Mouse (Mus musculus): ENCODE measurements around the gene Slc6a8.

Slc6a8 gene

DNA sequence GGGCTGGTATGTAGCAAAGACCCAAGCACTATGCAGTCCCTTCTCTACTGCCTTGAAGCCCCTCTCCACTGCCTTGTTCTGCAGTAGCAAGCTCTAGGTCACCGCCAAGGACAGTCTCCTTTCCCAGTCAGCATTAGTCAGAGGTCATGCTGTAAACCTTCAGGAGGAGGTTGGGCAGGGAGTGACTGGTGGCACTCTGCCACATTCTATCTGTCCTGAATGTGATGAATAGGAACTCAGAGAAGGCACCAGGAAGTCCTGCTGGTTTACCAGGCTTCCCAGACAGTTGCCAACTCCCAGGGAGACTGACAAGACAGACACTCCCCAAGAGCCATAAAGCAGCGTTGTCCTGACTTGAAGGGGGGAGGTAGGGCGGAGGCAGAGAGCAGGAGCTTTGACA lies 12.7 kb downstream of the Slc6a8 start:
- DNase-seq, result no peak

DNA sequence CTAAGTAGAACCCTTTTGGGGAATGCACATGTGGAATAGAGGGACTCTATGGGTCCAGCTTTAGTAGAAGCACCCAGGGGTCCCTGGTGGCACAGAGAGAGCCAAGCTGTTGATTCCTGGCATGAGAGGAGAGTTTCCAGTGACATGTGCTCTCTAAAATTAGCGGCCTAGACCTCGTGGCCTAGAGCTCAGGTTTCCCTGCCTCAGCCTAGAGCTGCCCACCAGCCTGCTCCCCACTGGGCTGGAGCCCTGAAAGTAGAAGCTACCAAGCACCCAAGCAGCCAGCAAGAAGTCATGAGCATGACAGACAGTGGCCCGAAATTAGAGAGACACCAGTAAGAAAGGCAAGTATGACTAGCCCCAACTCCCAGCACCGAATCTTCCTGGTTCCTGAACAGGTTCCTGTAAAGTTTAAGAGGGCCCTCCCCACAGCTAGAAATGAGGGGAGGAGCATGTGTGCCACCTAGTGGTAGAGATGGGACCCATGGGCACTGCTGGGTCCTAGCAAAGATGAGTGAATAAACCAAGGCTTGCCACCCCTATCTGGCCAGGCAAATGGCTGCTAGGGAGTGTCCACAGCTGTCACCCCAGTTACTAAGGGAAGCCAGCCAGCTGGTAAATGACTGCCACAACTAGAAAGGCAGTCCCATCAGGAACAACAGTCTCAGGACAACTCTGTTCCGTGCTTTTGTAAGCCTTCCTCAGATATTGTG lies 18.1 kb downstream of the Slc6a8 start:
- peak; percentile 65 for DNase-seq

DNA sequence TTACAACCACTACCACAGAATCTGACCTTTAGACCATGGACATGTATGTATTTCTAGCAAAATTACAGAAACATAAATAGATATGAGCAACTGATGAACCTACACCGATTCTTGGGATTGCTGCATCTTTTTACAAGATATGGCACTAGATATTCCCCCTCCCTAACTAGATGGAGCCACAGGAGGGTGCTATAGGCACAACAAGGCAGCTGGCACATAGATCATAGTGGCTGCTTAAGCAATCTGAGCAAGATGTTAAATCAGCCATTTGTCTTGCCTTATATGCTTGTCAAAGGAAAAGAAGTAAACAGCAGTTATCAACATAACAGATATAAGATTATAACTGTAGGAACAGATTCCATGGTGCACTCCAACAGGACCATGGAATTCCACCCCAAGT lies 27.5 kb downstream of the Slc6a8 start:
- DNase-seq, result no peak

DNA sequence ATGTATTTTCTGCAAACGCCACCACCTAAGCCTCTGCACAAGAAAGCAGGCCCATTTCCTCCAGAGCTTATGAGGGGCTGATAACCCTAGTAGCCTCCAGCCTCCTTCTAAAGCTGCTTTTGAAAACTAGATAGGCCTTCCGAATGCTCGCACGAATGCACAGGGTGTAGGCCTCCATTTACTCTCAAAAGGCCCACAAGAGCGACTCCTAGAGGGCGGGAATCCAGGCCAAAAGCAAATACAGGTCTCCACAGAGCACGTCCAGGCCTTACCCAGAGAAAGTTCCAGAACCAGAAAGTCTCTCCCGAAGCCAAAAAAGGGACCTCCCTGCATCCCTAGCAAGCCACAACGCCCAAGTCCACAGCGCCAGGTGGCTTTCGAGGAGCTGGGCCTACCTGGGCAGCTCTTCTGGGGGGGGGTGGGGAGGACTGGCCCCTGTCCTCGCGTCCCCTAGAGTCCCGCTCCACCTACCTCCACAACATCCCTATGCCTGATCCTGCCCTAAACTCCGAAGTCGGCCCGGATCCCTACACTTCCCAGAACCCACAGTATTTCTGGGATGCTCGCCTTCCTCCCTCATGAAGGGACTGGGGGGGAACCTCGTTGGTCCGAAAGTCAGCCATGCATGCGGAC lies 42.6 kb downstream of the Slc6a8 start:
- DNase-seq, result peak; percentile 54 to 68

DNA sequence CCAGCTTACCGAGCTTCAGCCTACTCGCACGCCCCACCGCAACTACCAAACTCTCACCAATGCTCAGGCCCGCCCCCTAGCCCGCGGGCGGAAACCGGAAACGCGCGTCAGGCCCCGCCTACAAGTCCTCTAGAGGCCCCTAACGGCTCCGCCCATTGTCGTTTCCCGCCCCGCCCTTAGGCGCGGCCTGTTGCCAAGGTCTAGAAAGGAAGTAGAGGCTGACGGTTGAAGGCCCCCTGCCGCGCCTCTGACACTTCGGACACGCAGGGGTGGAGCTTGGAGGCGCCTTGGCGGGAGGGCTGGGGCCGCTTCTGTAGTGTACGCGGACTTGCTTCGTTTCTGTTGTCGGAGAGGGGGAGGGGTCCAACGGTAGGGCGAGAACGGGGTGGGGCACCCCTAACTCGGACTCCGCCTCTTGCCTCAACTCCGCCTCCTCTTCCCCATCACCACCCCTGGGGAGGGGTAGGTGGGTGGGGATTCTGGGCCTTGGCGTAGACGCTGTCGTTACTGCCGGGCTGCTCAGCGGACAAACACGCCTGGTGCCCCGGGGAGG lies 43.2 kb downstream of the Slc6a8 start, which contains the start of the genes Bcap31 and Abcd1:
Gene Bcap31, minus strand, starts transcription at position 67 of the 553 bp plus-strand sequence.
Gene Abcd1, plus strand, starts transcription at position 489 of the 553 bp plus-strand sequence.
- peak; percentile 95 to 98 for DNase-seq

- DNase-seq, result peak in 1 of 2 experiments; percentile 23
These were observed 44.0 kb downstream of the Slc6a8 start for GRCm38 (mm10) chrX:73716709-73717545.

DNA sequence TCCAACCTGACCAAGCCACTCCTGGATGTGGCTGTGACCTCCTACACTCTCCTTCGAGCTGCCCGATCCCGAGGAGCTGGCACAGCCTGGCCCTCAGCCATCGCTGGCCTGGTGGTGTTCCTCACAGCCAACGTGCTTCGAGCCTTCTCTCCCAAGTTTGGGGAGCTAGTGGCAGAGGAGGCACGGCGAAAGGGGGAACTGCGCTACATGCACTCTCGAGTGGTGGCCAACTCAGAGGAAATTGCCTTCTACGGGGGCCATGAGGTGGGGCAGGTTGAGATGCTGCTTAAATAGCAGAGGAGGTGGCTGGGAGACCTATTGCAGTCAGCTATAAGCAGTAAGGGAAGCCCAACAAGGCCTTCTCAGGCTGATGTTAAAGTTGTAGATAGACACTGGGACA lies 44.7 kb downstream of the Slc6a8 start:
- DNase-seq, result peak; percentile 29 to 30

DNA sequence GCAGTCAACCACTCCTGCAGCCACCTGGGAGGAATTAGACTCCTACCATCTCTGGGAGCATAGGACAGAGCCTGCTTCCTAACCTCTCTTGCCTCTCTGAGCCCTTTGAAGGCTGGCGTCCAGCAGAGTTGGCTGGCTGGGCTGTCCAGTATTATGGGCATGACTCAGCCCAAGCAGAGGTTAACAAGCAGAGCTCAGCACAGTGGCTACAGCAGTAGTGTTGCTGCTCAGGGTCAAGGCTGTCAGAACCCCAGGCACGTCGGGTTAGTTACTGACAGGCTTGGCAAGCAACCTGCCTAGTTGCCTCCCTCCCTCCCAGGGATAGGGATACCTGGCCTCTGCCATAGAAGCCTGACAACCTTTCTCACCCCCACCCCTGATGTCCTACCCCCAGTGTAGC lies 45.3 kb downstream of the Slc6a8 start:
- peak; percentile 6 to 24 for DNase-seq

- peak; percentile 59 to 74 for DNase-seq
These were observed 45.9 kb downstream of the Slc6a8 start for GRCm38 (mm10) chrX:73718686-73719362.

- no peak for DNase-seq
These were observed 58.0 kb downstream of the Slc6a8 start for GRCm38 (mm10) chrX:73730908-73731307.
